Mouse (Mus musculus) neural tube, embryonic 14.5 days (tissue): ENCODE data around the gene Gse1. TPM values are rescaled to one million over a fixed set of nuclear protein-coding genes. Genes with fewer than 3 reads are reported as not detected.

Experiments used
- ATAC-seq: fragments of 200-750 bp; cut with Nextera tagmentation; 2 replicates; pipeline ENCODE4 v1.8.0; 2017; ENCODE audit warnings: low read depth, mild to moderate bottlenecking, moderate TSS enrichment, moderate library complexity
- H3K27ac ChIP-seq: fragments of 300-500 bp; sonication (generic); 2 replicates; pipeline ENCODE4 v1.5.1; 2014; ENCODE audit warnings: low read depth, mild to moderate bottlenecking, control low read depth, low read length, moderate library complexity, mixed read lengths
- H3K27me3 ChIP-seq: fragments of 300-500 bp; sonication (generic); 2 replicates; pipeline ENCODE4 v1.6.1; 2014; ENCODE audit warnings: low read length; ENCODE audit not compliant: control insufficient read depth, insufficient read depth
- H3K36me3 ChIP-seq: fragments of 300-500 bp; sonication (generic); 2 replicates; pipeline ENCODE4 v1.6.1; 2014; ENCODE audit warnings: low read length, mixed read lengths; ENCODE audit not compliant: control insufficient read depth, insufficient read depth
- H3K4me1 ChIP-seq: fragments of 300-500 bp; sonication (generic); 2 replicates; pipeline ENCODE4 v1.6.1; 2014; ENCODE audit warnings: low read length; ENCODE audit not compliant: control insufficient read depth, insufficient read depth
- H3K4me2 ChIP-seq: fragments of 300-500 bp; sonication (generic); 2 replicates; pipeline ENCODE4 v1.6.1; 2014; ENCODE audit warnings: mild to moderate bottlenecking, low read depth, low read length, control low read depth
- H3K4me3 ChIP-seq: fragments of 300-500 bp; sonication (generic); 2 replicates; pipeline ENCODE4 v1.5.1; 2014; ENCODE audit warnings: low read depth, low read length, control low read depth, mixed read lengths
- H3K9ac ChIP-seq: fragments of 300-500 bp; sonication (generic); replicated peaks from 2 replicates; pipeline ENCODE4 v1.6.1; 2014; ENCODE audit warnings: low read depth, mild to moderate bottlenecking, control low read depth, low read length, mixed read lengths
- H3K9me3 ChIP-seq: fragments of 300-500 bp; sonication (generic); 2 replicates; pipeline ENCODE4 v1.6.1; 2016; ENCODE audit warnings: low read length; ENCODE audit not compliant: control insufficient read depth
- WGBS: fragments of 180-500 bp; shearing (Covaris S2); extraction: QIAGEN DNeasy Blood & Tissue Kit; methylation state at CpG from one replicate; pipeline ENCODE4 v1.1.7; 2014; 5-methylcytosine and 5-hydroxymethylcytosine counted together
- polyA plus RNA-seq: library from polyadenylated mRNA; unstranded; fragments of >200 nt; fragmentation: Nextera tagmentation; extraction: Ambion mirVana; gene quantifications from 2 replicates; pipeline ENCODE4 v1.2.1, GENCODE M21; 2014

The Gse1 gene
- polyA plus RNA-seq, 1 experiment from 2014 or later, result 23.3 TPM

- Histone ChIP-seq H3K4me1 (peaks cover 30% of the 10 kb centered on the region), H3K9me3 (no peaks in the 10 kb centered on the region), H3K9ac (no peak overlapping the region), H3K36me3 (no peaks in the 10 kb centered on the region), H3K27ac (no peak overlapping the region), H3K4me2 (no peak overlapping the region), H3K4me3 (no peak overlapping the region), H3K27me3 (no peaks in the 10 kb centered on the region)
- WGBS, result 87% methylated on average over 12 of the region's 12 CpGs
- no peak for ATAC-seq
These were observed 241.9 kb downstream of the Gse1 start for GRCm38 (mm10) chr8:120470170-120470569.

- Histone ChIP-seq H3K27me3 (no peaks in the 10 kb centered on the region), H3K4me1 (peaks cover 27% of the 10 kb centered on the region), H3K36me3 (no peaks in the 10 kb centered on the region), H3K4me2 (no peak overlapping the region), H3K4me3 (no peak overlapping the region), H3K9me3 (no peaks in the 10 kb centered on the region), H3K27ac (peak overlapping the region; percentile 44; the same call in 1 of the 2 replicates), H3K9ac (no peak overlapping the region)
- 12% methylated on average over 7 of the region's 7 CpGs for WGBS
- no peak for ATAC-seq
These were observed 242.9 kb downstream of the Gse1 start for GRCm38 (mm10) chr8:120471166-120471565.

- H3K9me3 ChIP-seq, result no peaks in the 10 kb centered on the region
- 68% methylated on average over 2 of the region's 2 CpGs for WGBS
These were observed 243.5 kb downstream of the Gse1 start for GRCm38 (mm10) chr8:120471752-120472151.

GRCm38 (mm10) chr8:120472230-120472629 lies 244.0 kb downstream of the Gse1 start:
- 25% methylated on average over 16 of the region's 16 CpGs for WGBS
- H3K4me2 ChIP-seq, result peak overlapping the region; percentile 4; the same call in 1 of the 2 replicates
- no peaks in the 10 kb centered on the region for H3K9me3 ChIP-seq
- peak overlapping the region; percentile 44; the same call in 1 of the 2 replicates for H3K27ac ChIP-seq
- no peaks in the 10 kb centered on the region for H3K36me3 ChIP-seq
- H3K4me1 ChIP-seq, result peaks cover 33% of the 10 kb centered on the region
- no peaks in the 10 kb centered on the region for H3K27me3 ChIP-seq
- peak overlapping the region; percentile 25; the same call in 1 of the 2 replicates for H3K9ac ChIP-seq
- ATAC-seq, result no peak
- H3K4me3 ChIP-seq, result no peak overlapping the region

More at GRCm38 (mm10) chr8:120471752-120472151, 243.5 kb downstream of the Gse1 start:
- no peak overlapping the region for H3K9ac ChIP-seq
- no peaks in the 10 kb centered on the region for H3K36me3 ChIP-seq
- peak overlapping the region; percentile 44; the same call in 1 of the 2 replicates for H3K27ac ChIP-seq
- H3K4me1 ChIP-seq, result peaks cover 29% of the 10 kb centered on the region
- H3K27me3 ChIP-seq, result no peaks in the 10 kb centered on the region
- H3K4me2 ChIP-seq, result no peak overlapping the region
- H3K4me3 ChIP-seq, result no peak overlapping the region
- no peak for ATAC-seq

- Histone ChIP-seq H3K4me3 (no peak overlapping the region), H3K4me1 (peaks cover 37% of the 10 kb centered on the region), H3K4me2 (no peak overlapping the region), H3K9me3 (no peaks in the 10 kb centered on the region), H3K36me3 (no peaks in the 10 kb centered on the region), H3K27me3 (no peaks in the 10 kb centered on the region), H3K9ac (no peak overlapping the region), H3K27ac (no peak overlapping the region; the same call in 1 of the 2 replicates)
- 76% methylated on average over 13 of the region's 13 CpGs for WGBS
- no peak for ATAC-seq
These were observed 245.6 kb downstream of the Gse1 start for GRCm38 (mm10) chr8:120473729-120474364.

GRCm38 (mm10) chr8:120474496-120475235 lies 246.4 kb downstream of the Gse1 start:
- Histone ChIP-seq H3K4me2 (no peak overlapping the region), H3K36me3 (no peaks in the 10 kb centered on the region), H3K9me3 (no peaks in the 10 kb centered on the region), H3K27ac (no peak overlapping the region), H3K4me1 (peaks cover 37% of the 10 kb centered on the region), H3K9ac (no peak overlapping the region), H3K4me3 (no peak overlapping the region), H3K27me3 (no peaks in the 10 kb centered on the region)
- ATAC-seq, result no peak
- 80% methylated on average over 11 of the region's 11 CpGs for WGBS

- WGBS, result 92% methylated on average over 10 of the region's 10 CpGs
These were observed 247.4 kb downstream of the Gse1 start for GRCm38 (mm10) chr8:120475462-120476201.

GRCm38 (mm10) chr8:120476711-120477575 lies 248.7 kb downstream of the Gse1 start:
- Histone ChIP-seq H3K9me3 (no peaks in the 10 kb centered on the region), H3K9ac (no peak overlapping the region), H3K4me3 (no peak overlapping the region), H3K4me1 (peaks cover 27% of the 10 kb centered on the region), H3K27me3 (no peaks in the 10 kb centered on the region), H3K36me3 (no peaks in the 10 kb centered on the region), H3K4me2 (no peak overlapping the region), H3K27ac (peak overlapping the region; percentile 69)
- no peak for ATAC-seq
- WGBS, result 22% methylated on average over 25 of the region's 25 CpGs

More at GRCm38 (mm10) chr8:120475462-120476201, 247.4 kb downstream of the Gse1 start:
- Histone ChIP-seq H3K9ac (no peak overlapping the region), H3K4me2 (no peak overlapping the region), H3K9me3 (no peaks in the 10 kb centered on the region), H3K4me3 (no peak overlapping the region), H3K36me3 (no peaks in the 10 kb centered on the region), H3K27me3 (no peaks in the 10 kb centered on the region), H3K4me1 (peaks cover 37% of the 10 kb centered on the region), H3K27ac (no peak overlapping the region)
- ATAC-seq, result no peak
